Mouse (Mus musculus): ENCODE data around the gene Aftph.

Gene Aftph

DNA sequence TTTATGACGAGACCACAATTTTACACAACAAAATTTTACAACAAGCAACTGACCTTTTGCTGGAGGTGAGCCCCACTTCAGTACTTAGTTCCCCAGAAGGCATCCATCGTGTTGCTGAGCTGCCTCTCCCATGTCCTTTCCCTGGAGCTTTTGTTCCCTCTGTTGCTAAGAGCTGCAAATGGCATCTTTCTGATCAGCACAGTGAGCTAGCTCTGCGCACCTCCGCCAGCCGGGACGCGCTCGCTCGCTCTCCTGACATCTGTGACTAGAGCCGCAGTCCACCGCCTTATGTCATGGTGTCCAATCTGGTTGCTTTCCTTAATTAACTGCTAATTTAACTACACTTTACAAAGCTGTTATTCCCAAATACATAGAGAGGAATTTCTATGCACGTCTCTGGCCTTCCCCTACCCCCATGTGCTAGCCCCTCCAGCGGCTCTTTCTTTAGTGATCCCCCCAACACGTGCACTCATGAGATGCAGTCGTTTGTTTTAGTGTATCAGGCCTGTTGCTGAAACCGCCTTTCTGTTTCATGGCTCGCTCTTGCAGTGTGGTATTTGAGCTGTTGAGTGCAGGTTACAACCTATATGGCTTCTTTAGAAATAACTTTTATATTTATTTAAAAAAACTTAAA is 91.3 kb downstream of the Aftph start:
- in situ Hi-C loops (cut with MboI; ENCODE audit: low sequenced_read_pairs), result no loop called here

GRCm38 (mm10) chr11:20649477-20649876 is 91.9 kb downstream of the Aftph start:
- in situ Hi-C loops (cut with MboI; ENCODE audit: low sequenced_read_pairs), result no loop called here

- in situ Hi-C loops (cut with MboI; ENCODE audit: low sequenced_read_pairs), result no loop called here
Measured at GRCm38 (mm10) chr11:20647902-20648625, 93.3 kb downstream of the Aftph start.

GRCm38 (mm10) chr11:20646986-20647726 is 94.2 kb downstream of the Aftph start:
- in situ Hi-C loops (cut with MboI; ENCODE audit: low sequenced_read_pairs), result no loop called here

- in situ Hi-C loops (cut with MboI; ENCODE audit: low sequenced_read_pairs), result no loop called here
Measured at GRCm38 (mm10) chr11:20646142-20646541, 95.2 kb downstream of the Aftph start.

GRCm38 (mm10) chr11:20645521-20645920 is 95.9 kb downstream of the Aftph start:
- in situ Hi-C loops (cut with MboI; ENCODE audit: low sequenced_read_pairs), result no loop called here

GRCm38 (mm10) chr11:20644872-20645271 is 96.5 kb downstream of the Aftph start:
- in situ Hi-C loops (cut with MboI; ENCODE audit: low sequenced_read_pairs), result no loop called here

GRCm38 (mm10) chr11:20644166-20644565 is 97.2 kb downstream of the Aftph start:
- in situ Hi-C loops (cut with MboI; ENCODE audit: low sequenced_read_pairs), result no loop called here

- in situ Hi-C loops (cut with MboI; ENCODE audit: low sequenced_read_pairs), result no loop called here
Measured at GRCm38 (mm10) chr11:20643161-20643560, 98.2 kb downstream of the Aftph start.

GRCm38 (mm10) chr11:20642321-20642720 is 99.1 kb downstream of the Aftph start:
- in situ Hi-C loops (cut with MboI; ENCODE audit: low sequenced_read_pairs), result no loop called here

- in situ Hi-C loops (cut with MboI; ENCODE audit: low sequenced_read_pairs), result loop anchor here (10.0 kb wide), 1 partner anchor 185 kb away; no protein-coding TSS in a partner anchor
Measured at GRCm38 (mm10) chr11:20639918-20640447, 101.4 kb downstream of the Aftph start.

DNA sequence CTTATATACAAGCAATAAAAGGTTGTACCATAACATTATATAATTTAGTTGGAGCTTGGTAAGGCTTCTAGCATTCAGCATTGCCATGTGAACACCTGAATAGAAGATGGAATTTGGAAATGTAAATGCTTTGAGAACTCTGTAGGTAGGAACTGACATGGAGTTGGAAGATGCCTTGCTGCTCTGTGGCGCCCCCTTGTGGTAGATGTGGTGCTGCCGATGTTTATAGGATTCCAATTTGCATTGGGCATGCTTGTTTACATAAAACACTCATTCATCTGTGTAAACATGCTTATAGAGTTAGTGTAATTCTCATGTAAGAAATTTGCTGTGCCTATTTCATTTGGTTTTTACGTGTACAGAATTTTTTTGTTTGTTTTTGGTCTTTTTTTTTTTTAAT is 102.5 kb downstream of the Aftph start:
- in situ Hi-C loops (cut with MboI; ENCODE audit: low sequenced_read_pairs), result loop anchor here (10.0 kb wide), 1 partner anchor 184 kb away; no protein-coding TSS in a partner anchor

DNA sequence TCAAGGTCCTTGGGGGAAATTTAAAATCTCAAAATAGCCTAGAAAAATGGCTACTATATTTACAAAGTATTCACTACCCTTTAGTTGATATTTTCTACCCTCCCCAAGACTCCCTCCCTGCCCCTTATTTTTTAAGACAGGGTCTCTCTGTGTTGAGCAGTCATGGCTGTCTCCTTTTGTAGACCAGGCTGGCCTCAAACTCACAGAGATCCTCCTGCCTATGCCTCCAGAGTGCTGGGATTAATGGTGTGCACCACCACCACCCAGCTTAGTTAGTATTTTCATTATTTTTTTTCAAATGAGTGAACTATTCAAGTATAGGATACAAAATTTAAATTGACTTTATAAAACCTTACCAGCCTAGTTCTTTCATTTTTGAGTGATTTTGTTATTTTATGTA is 104.3 kb downstream of the Aftph start:
- in situ Hi-C loops (cut with MboI; ENCODE audit: low sequenced_read_pairs), result loop anchor here (10.0 kb wide), 1 partner anchor 182 kb away; no protein-coding TSS in a partner anchor

GRCm38 (mm10) chr11:20636114-20636513 is 105.3 kb downstream of the Aftph start:
- in situ Hi-C loops (cut with MboI; ENCODE audit: low sequenced_read_pairs), result loop anchor here (10.0 kb wide), 1 partner anchor 181 kb away; no protein-coding TSS in a partner anchor

- in situ Hi-C loops (cut with MboI; ENCODE audit: low sequenced_read_pairs), result loop anchor here (10.0 kb wide), 1 partner anchor 181 kb away; no protein-coding TSS in a partner anchor
Measured at GRCm38 (mm10) chr11:20635646-20636045, 105.7 kb downstream of the Aftph start.
